Mouse (Mus musculus) myocyte (in vitro differentiated cells): ENCODE data around the gene Ndrg2. TPM values are rescaled to one million over a fixed set of nuclear protein-coding genes. Genes with fewer than 3 reads are reported as not detected.

Source experiments
- H3K27me3 ChIP-seq: one replicate; pipeline ENCODE4 v1.6.1; 2011; ENCODE audit not compliant: control insufficient read depth, insufficient read depth, insufficient read length
- H3K36me3 ChIP-seq: one replicate; pipeline ENCODE4 v1.6.1; 2011; ENCODE audit not compliant: control insufficient read depth, insufficient read depth
- H3K4me2 ChIP-seq: one replicate; pipeline ENCODE4 v1.6.1; 2011; ENCODE audit warnings: low read depth, control low read depth
- H3K4me3 ChIP-seq: one replicate; pipeline ENCODE4 v1.5.1; 2011; ENCODE audit warnings: mild to moderate bottlenecking, control low read depth, moderate library complexity
- H3K79me2 ChIP-seq: one replicate; pipeline ENCODE4 v1.6.1; 2011; ENCODE audit not compliant: control insufficient read depth, insufficient read depth
- H3ac ChIP-seq: one replicate; pipeline ENCODE4 v1.6.1; 2011; ENCODE audit not compliant: control insufficient read depth, insufficient read length
- CEBPB ChIP-seq: IDR thresholded peaks from 2 replicates; pipeline ENCODE4 v1.6.1; 2011; ENCODE audit warnings: mild to moderate bottlenecking, moderate library complexity; ENCODE audit not compliant: poor library complexity, insufficient read depth, severe bottlenecking
- E2F4 ChIP-seq: IDR thresholded peaks from one replicate; pipeline ENCODE4 v1.6.1; 2011; ENCODE audit warnings: mild to moderate bottlenecking, control low read depth, moderate library complexity; ENCODE audit not compliant: insufficient read depth
- MAX ChIP-seq: IDR thresholded peaks from one replicate; pipeline ENCODE4 v1.6.1; 2011; ENCODE audit warnings: low read depth, mild to moderate bottlenecking, control low read depth
- MYOD1 ChIP-seq, 3 experiments: IDR thresholded peaks; one replicate each; pipeline ENCODE4 v1.6.1; 2011; ENCODE audit warnings: control low read depth in 2 of 3, low read depth in 2 of 3, mild to moderate bottlenecking in 2 of 3, moderate library complexity in 1 of 3; ENCODE audit not compliant: insufficient read length in 2 of 3, control insufficient read depth in 1 of 3
- MYOG ChIP-seq, 3 experiments: IDR thresholded peaks; one replicate each; pipeline ENCODE4 v1.6.1; 2011; ENCODE audit warnings: control low read depth in 2 of 3, low read depth in 2 of 3, mild to moderate bottlenecking in 2 of 3; ENCODE audit not compliant: insufficient read length in 2 of 3, control insufficient read depth in 1 of 3, insufficient read depth in 1 of 3
- POLR2A ChIP-seq: IDR thresholded peaks from one replicate; pipeline ENCODE4 v1.6.1; 2011; ENCODE audit warnings: low read depth, mild to moderate bottlenecking, control low read depth, moderate library complexity; ENCODE audit not compliant: insufficient read length
- POLR2AphosphoS2 ChIP-seq: IDR thresholded peaks from one replicate; pipeline ENCODE4 v1.6.1; 2011; ENCODE audit warnings: low read depth, control low read depth; ENCODE audit not compliant: insufficient read length
- REST ChIP-seq: IDR thresholded peaks from one replicate; pipeline ENCODE4 v1.6.1; 2011; ENCODE audit warnings: mild to moderate bottlenecking, control low read depth, moderate library complexity; ENCODE audit not compliant: insufficient read depth, insufficient read length
- SRF ChIP-seq: IDR thresholded peaks from one replicate; pipeline ENCODE4 v1.6.1; 2011; ENCODE audit warnings: low read depth; ENCODE audit not compliant: control insufficient read depth, insufficient read length
- TCF12 ChIP-seq: IDR thresholded peaks from one replicate; pipeline ENCODE4 v1.6.1; 2011; ENCODE audit warnings: mild to moderate bottlenecking, control low read depth; ENCODE audit not compliant: poor library complexity, insufficient read depth, severe bottlenecking
- TCF3 ChIP-seq: IDR thresholded peaks from one replicate; pipeline ENCODE4 v1.6.1; 2011; ENCODE audit warnings: low read depth, control low read depth; ENCODE audit not compliant: insufficient read length
- USF1 ChIP-seq: IDR thresholded peaks from one replicate; pipeline ENCODE4 v1.6.1; 2011; ENCODE audit warnings: low read depth, mild to moderate bottlenecking, control low read depth, moderate library complexity
- polyA plus RNA-seq: library from polyadenylated mRNA; unstranded; fragments of >200 nt; fragmentation: generic; extraction: Trizol; gene quantifications from one replicate; pipeline ENCODE4 v1.2.1, GENCODE M21; 2012; ENCODE audit warnings: missing spikeins

The Ndrg2 gene
- polyA plus RNA-seq, 1 experiment = 31.8 TPM

DNA sequence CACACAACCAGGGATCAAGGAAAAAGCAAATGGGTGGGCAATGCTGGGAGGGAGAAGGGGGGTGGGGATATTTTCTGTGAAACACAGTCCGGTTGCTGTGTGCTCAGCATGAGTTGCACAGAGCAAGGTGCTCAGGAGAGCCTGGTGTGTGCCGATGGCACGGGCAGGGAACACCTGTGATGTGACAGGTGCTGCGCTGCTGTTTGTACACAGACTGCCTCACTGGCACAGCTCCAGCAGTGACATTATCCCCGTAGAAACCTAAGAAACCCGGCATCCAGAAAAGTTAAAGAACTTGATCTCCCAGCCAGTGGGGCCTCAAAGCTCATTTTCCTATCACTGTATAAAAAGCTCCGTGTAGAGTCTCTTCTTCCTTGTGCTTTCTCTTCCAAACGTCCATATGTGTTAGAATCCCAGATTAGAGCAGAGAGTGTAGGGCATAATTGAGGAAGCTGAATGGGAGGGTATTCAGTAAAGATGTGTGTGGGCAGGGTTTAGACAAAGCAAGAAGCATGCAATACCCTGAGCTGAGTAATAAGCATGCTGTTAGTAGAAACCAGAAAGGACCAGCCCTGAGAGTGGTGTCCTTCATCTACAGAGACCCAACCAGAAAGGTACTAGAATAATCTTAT, 17.3 kb downstream of the Ndrg2 start:
- H3K4me2 ChIP-seq = no peak overlapping the region
- no peak overlapping the region for H3K4me3 ChIP-seq
- no peak overlapping the region for H3ac ChIP-seq
- TF ChIP-seq TCF3 = no peak
- no peak for TF ChIP-seq USF1
- no peak for TF ChIP-seq REST
- TF ChIP-seq SRF = no peak
- peak in 1 of 3 experiments; percentile 51 for TF ChIP-seq MYOG (IDR thresholded peaks at IDR 0.05; ENCODE audit: control insufficient read depth in 1 of 3, insufficient read depth in 1 of 3, insufficient read length in 2 of 3, low read depth in 2 of 3)
- TF ChIP-seq POLR2A = no peak
- TF ChIP-seq E2F4 = no peak
- TF ChIP-seq MYOD1 (IDR thresholded peaks at IDR 0.05; ENCODE audit: control insufficient read depth in 1 of 3, insufficient read length in 2 of 3, low read depth in 2 of 3) = peak in 1 of 3 experiments; percentile 61
- TF ChIP-seq CEBPB = no peak
- TF ChIP-seq TCF12 = no peak
- no peak for TF ChIP-seq MAX
- no peak for TF ChIP-seq POLR2AphosphoS2
- H3K79me2 ChIP-seq = no peaks in the 10 kb centered on the region
- H3K27me3 ChIP-seq = no peaks in the 10 kb centered on the region
- no peaks in the 10 kb centered on the region for H3K36me3 ChIP-seq

DNA sequence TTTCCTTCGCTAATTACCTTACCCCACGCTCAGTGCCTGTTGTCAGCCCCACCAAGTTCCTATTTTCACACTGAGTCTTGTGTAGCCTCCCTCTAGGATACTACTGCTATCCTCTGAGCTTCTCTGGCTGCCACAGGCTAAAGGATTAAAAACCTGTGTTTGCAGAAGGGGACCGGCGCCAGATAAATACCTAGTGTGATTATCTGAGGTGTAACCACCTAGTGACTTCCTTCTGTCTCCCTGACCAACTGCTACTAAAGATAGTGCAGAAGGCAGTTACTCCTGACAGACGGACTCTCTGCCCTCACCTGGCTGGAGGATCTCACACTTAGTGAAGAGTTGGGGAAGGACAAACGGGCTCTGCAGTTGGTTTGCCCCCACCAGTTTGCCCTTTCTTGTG, 17.9 kb downstream of the Ndrg2 start:
- H3ac ChIP-seq = no peak overlapping the region
- H3K36me3 ChIP-seq = no peaks in the 10 kb centered on the region
- no peak overlapping the region for H3K4me3 ChIP-seq
- TF ChIP-seq CEBPB = no peak
- TF ChIP-seq USF1 = no peak
- no peak for TF ChIP-seq MYOD1 (IDR thresholded peaks at IDR 0.05; ENCODE audit: control insufficient read depth in 1 of 3, insufficient read length in 2 of 3, low read depth in 2 of 3)
- no peak for TF ChIP-seq POLR2A
- no peak for TF ChIP-seq MAX
- no peak for TF ChIP-seq SRF
- TF ChIP-seq TCF12 = no peak
- no peak for TF ChIP-seq TCF3
- TF ChIP-seq POLR2AphosphoS2 = no peak
- TF ChIP-seq MYOG (IDR thresholded peaks at IDR 0.05; ENCODE audit: control insufficient read depth in 1 of 3, insufficient read depth in 1 of 3, insufficient read length in 2 of 3, low read depth in 2 of 3) = no peak
- TF ChIP-seq E2F4 = no peak
- no peak for TF ChIP-seq REST
- no peak overlapping the region for H3K4me2 ChIP-seq
- no peaks in the 10 kb centered on the region for H3K27me3 ChIP-seq
- no peaks in the 10 kb centered on the region for H3K79me2 ChIP-seq

DNA sequence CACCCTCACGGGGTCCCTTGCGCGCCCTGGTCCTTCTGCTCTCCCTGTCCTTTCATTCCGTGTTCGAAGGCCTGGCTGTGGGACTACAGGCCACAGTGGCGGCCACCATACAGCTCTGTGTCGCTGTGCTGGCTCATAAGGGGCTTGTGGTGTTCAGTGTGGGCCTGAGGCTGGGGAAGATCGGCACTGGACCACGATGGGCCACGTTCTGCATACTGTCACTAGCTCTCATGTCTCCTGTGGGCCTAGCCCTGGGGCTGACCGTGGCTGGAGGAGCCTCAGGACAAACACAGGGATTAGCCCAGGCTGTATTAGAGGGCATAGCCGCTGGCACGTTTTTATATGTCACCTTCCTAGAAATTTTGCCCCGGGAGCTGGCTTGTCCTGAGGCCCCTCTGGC, 18.9 kb downstream of the Ndrg2 start:
- H3K4me2 ChIP-seq = no peak overlapping the region
- no peak for TF ChIP-seq MAX
- no peak for TF ChIP-seq E2F4
- TF ChIP-seq CEBPB = no peak
- TF ChIP-seq POLR2AphosphoS2 = no peak
- TF ChIP-seq MYOD1 (IDR thresholded peaks at IDR 0.05; ENCODE audit: control insufficient read depth in 1 of 3, insufficient read length in 2 of 3, low read depth in 2 of 3) = no peak
- TF ChIP-seq TCF12 = no peak
- TF ChIP-seq USF1 = no peak
- TF ChIP-seq TCF3 = no peak
- no peak for TF ChIP-seq REST
- TF ChIP-seq POLR2A = no peak
- no peak overlapping the region for H3ac ChIP-seq
- H3K4me3 ChIP-seq = no peak overlapping the region
- no peaks in the 10 kb centered on the region for H3K79me2 ChIP-seq
- no peaks in the 10 kb centered on the region for H3K36me3 ChIP-seq
- no peaks in the 10 kb centered on the region for H3K27me3 ChIP-seq

GRCm38 (mm10) chr14:51893809-51894208, 20.1 kb downstream of the Ndrg2 start:
- H3K4me2 ChIP-seq = no peak overlapping the region
- no peak overlapping the region for H3K4me3 ChIP-seq
- TF ChIP-seq SRF (no peak), POLR2A (no peak), MAX (no peak), MYOD1 (IDR thresholded peaks at IDR 0.05; ENCODE audit: control insufficient read depth in 1 of 3, insufficient read length in 2 of 3, low read depth in 2 of 3) (no peak), MYOG (IDR thresholded peaks at IDR 0.05; ENCODE audit: control insufficient read depth in 1 of 3, insufficient read depth in 1 of 3, insufficient read length in 2 of 3, low read depth in 2 of 3) (no peak), USF1 (no peak), TCF3 (no peak), REST (no peak), E2F4 (no peak), TCF12 (no peak), POLR2AphosphoS2 (no peak)
- H3K79me2 ChIP-seq = no peaks in the 10 kb centered on the region
- no peaks in the 10 kb centered on the region for H3K36me3 ChIP-seq
- H3ac ChIP-seq = no peak overlapping the region
- no peaks in the 10 kb centered on the region for H3K27me3 ChIP-seq
